Mouse (Mus musculus): ENCODE results near the gene Slc35g2.

DNA sequence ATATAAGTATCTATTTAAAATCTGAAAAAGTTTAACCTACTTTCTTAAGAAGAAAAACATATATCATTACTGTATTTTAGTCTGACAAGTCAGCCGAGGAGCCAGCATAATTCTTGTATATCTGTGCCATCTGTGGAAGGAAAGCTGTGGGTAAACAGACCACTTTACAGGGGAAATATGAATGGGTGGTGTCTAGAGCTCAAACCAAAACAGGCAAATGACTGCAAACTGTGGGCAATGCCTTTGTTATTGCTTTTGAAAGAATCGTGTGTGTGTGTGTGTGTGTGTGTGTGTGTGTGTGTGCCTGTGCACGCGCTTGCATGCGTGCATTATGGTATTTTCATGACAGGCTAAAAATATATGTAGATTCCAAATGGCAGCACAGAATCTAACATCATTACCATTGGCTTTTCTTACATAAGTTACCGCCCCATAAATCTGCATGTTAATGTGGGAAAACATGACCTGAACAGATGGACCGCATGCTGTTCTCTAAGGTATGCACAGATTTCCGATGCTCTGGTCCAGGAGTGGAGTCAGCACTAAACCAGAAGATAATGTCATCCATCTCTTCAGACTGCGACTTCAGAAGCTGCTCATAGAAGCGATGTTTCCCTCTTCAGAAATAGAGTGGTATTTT lies 10.5 kb downstream of the Slc35g2 start:
- TF ChIP-seq CTCF (IDR thresholded peaks at IDR 0.05; ENCODE audit: control insufficient read depth, insufficient read depth, insufficient read length): no peak
- no peak for TF ChIP-seq FOSL1 (IDR thresholded peaks at IDR 0.05; ENCODE audit: insufficient read depth, low read length, poor library complexity, severe bottlenecking)
- no peak for TF ChIP-seq CEBPB (IDR thresholded peaks at IDR 0.05; ENCODE audit: low read depth)
- TF ChIP-seq MYOD1 (IDR thresholded peaks at IDR 0.05; ENCODE audit: control insufficient read depth, insufficient read length, low read depth): no peak
- TF ChIP-seq USF1 (IDR thresholded peaks at IDR 0.05; ENCODE audit: low read depth): no peak
- no peak for TF ChIP-seq MAX (IDR thresholded peaks at IDR 0.05)
- no peak for TF ChIP-seq MYOG (IDR thresholded peaks at IDR 0.05; ENCODE audit: control insufficient read depth, extremely low read depth, insufficient read length)

Data from C2C12 (cell line).